Mouse (Mus musculus): ENCODE data around the gene Plagl1.

DNA sequence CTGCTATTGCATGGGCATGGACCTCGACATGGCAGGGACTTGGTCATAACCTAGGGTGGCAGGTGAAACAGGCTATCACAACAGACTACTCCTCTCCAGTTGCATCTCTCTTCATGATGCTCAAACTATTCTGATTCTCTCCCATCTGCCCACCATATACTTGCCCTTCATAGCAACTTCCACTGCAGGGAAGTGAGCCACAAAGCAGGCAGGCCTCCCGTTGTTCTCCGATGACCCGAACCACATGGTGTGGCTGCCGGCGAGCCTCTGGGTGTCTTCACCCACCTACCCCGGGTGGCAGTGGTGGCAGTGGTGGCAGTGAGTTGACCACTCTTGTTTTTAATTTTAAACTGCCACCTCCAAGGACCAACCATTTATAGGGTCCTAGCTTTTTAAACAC is 75.4 kb downstream of the Plagl1 start:
- TF ChIP-seq CHD2 (IDR thresholded peaks at IDR 0.05; ENCODE audit: low read length): no peak
- TF ChIP-seq CTCF (IDR thresholded peaks at IDR 0.05 in 2 of 3, conservative IDR thresholded peaks at IDR 0.05 in 1 of 3; ENCODE audit: control insufficient read depth in 1 of 3, insufficient read depth in 1 of 3, low read depth in 2 of 3, low read length in 3 of 3, poor library complexity in 1 of 3, severe bottlenecking in 1 of 3): no peak
- TF ChIP-seq KAT2A (conservative IDR thresholded peaks at IDR 0.05; ENCODE audit: low read depth, low read length): no peak
- no peak for TF ChIP-seq EP300 (IDR thresholded peaks at IDR 0.05; ENCODE audit: low read depth in 1 of 2, low read length in 2 of 2)
- no peak for TF ChIP-seq HCFC1 (IDR thresholded peaks at IDR 0.05; ENCODE audit: low read depth, low read length)
- TF ChIP-seq MAZ (IDR thresholded peaks at IDR 0.05; ENCODE audit: low read depth, low read length): no peak
- no peak for TF ChIP-seq ZC3H11A (IDR thresholded peaks at IDR 0.05; ENCODE audit: low read depth, low read length)
